Mouse (Mus musculus) spleen, postnatal 14 days (tissue): ENCODE measurements around the gene Atmin.

Experiments used
- DNase-seq, 2 experiments: peaks; one replicate each; pipeline ENCODE4 v3.0.0; 2021 to 2022; ENCODE audit warnings: low spot score in 2 of 2

Gene Atmin

DNA sequence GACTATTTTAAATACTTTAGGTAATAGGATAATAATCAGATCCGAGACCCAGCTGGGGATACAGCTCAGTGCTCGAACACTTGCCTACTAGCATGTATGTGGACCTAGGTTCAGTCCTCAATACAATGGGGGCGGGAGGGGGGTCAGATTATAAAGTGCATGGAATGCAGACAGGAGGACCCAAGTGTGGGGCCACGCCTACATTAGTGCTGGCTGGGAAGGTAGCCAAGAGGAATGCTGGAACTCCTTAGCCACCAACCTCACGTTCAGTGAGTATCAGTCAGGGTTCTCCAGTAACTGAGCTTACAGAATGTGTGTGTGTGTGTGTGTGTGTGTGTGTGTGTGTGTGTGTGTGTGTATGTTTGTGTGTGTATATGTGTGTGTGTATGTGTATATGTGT lies 8.2 kb downstream of the Atmin start:
- DNase-seq: no peak

- DNase-seq: no peak
Observed at GRCm38 (mm10) chr8:116951778-116952177, 8.6 kb downstream of the Atmin start.

- no peak for DNase-seq
Observed at GRCm38 (mm10) chr8:116952428-116952827, 9.2 kb downstream of the Atmin start.

DNA sequence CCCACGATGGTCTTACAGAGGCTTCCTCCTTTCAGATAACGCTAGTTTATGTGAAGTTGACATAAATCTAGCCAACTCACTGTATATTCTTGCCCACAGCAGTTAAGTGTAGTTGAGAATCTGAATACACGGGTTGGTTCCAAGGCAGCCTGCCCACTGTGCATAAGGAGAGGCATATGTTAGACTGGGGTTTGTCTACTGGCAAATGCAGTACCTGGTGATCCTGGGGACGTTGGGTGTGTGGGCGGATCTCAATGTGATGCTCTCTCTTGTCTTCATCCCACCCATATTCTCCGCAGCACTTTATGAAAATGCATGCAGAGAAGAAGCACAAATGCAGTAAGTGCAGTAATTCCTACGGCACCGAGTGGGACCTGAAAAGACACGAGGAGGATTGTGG lies 11.2 kb downstream of the Atmin start:
- no peak for DNase-seq

- no peak for DNase-seq
Observed at GRCm38 (mm10) chr8:116969531-116969930, 26.3 kb downstream of the Atmin start.

GRCm38 (mm10) chr8:116975066-116975465 lies 31.9 kb downstream of the Atmin start:
- DNase-seq: no peak

- no peak for DNase-seq
Observed at GRCm38 (mm10) chr8:116975606-116976005, 32.4 kb downstream of the Atmin start.

DNA sequence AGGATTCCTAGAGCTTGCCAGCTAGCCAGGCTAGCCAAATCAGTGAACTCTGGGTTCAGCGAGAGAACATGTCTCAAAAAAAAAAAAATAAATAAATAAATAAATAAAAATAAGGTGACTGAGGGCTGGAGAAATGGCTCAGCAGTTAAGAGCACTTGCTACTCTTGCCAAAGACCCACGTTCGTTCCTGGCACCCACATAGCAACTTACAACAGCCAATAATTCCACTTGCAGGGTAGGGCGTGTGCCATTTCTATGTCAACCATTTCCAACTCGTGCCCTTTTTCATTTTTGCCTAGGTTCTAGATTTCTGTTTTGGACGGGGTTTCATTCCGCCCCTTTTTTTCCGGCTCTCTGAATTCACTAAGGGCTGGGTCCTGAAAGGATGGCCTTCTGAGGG lies 34.9 kb downstream of the Atmin start:
- no peak for DNase-seq

DNA sequence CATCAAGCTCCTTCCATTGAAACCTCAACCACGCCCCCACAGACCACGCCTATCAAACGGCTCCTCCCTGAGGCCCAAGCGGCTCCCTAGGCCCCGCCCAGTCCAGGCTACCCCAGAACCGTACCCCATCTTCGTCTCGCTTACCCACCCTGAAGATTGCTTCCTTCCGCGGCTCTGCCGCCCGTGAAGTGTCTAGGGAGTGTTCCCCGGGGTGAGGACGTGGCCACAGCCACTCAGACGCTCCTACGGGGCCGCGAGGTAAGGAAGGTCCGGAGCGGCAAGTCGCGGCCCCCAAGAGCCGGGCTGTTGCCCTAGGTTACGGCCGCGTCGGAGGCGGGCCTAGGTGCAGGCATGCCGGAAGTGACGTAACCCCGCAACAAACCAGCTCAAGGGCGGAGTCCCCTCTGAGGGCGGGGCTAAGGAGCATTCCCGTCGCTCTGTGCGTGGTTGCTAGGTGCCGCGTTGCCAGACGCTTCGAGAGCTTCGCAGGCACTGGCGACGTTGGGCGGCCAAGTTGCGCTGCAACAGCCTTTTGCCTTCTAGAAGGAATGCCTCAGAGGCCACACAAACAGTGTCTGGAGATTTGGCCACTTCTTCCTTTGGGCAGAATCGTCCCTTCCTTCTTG lies 35.6 kb downstream of the Atmin start, which contains the start of gene 1700030J22Rik:
Gene 1700030J22Rik, minus strand, starts transcription at position 329 of the 626 bp plus-strand sequence.
- DNase-seq: peak; percentile 93 to 97

- peak in 1 of 2 experiments; percentile 48 for DNase-seq
Observed at GRCm38 (mm10) chr8:116980117-116980516, 36.9 kb downstream of the Atmin start.

DNA sequence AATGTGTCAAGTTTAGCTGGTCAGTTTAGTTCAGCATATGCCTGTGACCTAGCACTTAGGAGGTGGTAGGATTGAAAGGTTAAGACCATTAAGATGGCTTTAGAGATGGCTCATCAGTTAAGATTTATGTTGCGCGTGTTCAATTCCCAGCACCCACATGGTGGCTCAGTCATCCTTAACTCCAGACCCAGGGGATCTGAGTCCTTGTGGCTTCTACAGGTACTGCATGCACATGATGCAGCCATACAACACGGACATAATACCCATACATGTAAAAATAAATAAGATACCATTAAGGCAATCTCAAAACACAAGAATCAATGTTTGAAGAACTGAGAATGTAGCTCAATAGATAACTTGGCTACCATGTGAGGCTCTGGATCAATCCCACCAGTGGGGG lies 46.6 kb downstream of the Atmin start:
- no peak for DNase-seq

DNA sequence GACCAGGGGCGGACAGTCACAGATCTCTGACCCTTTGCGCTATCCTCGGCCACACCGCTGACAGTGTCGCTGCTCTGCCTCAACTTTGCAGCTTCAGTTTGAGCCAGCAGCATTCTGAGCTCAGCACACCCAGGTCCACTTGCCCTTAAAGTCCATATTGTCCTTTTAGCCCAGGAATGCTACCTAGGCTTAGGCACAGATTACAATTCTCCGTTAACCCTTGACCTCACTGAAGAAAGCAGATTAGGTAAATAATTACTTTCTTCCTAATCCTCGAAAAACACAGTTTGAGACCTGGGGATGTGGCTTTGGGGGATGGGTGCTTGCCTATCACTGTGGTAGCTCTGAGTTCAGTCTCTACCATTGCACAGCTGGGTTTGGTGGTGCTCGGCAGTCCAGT lies 48.0 kb downstream of the Atmin start:
- no peak for DNase-seq

DNA sequence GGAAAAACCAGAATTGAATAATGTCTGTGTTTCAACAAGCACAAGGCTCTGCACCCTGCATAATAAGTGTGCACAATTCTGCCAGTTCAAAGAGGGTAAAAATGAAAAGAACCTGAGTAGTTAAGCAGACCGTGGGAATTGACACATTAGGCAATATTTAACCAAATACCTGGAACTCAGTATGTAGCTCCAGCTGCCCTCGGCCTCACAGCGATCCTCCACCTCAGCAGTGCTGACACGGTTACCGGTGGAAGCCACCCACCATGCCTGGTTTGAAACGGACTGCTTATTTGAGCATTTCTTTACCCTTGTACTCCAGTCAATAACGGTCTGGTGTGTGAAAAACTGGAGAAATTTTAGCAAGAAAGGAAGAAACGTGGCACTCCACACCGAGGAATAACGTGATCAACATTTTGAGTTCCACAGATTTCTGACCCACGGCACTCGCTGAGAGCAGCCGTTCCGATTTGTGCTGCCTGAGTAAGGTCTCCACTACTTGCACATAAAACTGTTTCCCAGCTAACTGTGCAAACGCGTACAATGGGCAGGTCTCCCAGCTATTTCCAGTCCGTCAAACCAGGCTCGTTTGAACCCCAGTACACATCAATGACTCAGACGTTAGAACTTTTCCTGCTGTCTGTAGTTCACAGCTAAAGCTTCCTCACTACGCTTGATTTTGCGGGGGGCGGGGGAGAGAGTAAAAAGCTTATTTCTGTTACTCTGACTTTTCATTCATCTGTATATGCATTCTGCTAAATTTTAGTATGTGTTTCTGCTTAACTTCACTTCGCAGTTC lies 49.2 kb downstream of the Atmin start:
- DNase-seq: no peak

- DNase-seq: peak; percentile 89 to 93
Observed at GRCm38 (mm10) chr8:116993095-116993867, 50.1 kb downstream of the Atmin start, which contains the start of gene Gcsh. Gene Gcsh (minus strand): TSS chr8:116993537.

DNA sequence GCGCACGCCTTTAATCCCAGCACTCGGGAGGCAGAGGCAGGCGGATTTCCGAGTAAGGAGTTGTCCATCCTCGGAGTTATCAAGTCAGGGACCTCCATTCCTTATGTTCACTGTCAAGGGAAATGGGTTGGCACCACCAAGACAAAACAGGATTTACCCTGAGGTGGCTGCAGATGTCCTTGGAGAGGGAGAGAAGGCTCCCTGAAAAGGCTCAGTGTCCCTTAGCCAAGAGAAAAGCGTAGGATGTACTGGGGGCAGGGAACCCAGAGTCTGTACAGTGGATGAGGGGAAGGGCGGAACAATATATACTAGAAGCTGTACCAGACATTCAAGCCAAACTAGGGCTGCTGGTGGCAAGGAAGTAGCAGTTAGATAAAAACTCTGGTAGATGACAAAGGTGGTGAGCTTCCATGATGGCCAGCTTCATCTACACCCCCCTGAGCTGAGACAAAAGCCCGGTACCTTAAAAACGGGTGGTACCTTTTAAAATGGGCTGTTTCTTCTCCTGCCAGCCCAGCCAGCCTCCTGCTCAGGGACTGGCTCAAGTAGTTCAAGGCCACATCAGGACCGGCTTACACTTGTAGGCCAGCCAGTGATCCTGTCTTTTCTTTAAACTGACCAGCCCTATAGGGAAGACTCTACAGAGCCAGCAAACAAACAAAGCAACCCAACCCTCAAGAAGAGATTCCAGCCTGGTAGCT lies 51.0 kb downstream of the Atmin start:
- DNase-seq: no peak
